Mouse (Mus musculus) cerebellum, postnatal 10 days (tissue): ENCODE measurements around the gene Mpp4.
A peak's percentile ranks its signal among the peaks of the same experiment; 100 is the strongest.

Experiments used
- DNase-seq, 2 experiments: peaks; one replicate each; pipeline ENCODE4 v3.0.0; 2021; ENCODE audit warnings: mixed read lengths in 2 of 2

The Mpp4 gene

DNA sequence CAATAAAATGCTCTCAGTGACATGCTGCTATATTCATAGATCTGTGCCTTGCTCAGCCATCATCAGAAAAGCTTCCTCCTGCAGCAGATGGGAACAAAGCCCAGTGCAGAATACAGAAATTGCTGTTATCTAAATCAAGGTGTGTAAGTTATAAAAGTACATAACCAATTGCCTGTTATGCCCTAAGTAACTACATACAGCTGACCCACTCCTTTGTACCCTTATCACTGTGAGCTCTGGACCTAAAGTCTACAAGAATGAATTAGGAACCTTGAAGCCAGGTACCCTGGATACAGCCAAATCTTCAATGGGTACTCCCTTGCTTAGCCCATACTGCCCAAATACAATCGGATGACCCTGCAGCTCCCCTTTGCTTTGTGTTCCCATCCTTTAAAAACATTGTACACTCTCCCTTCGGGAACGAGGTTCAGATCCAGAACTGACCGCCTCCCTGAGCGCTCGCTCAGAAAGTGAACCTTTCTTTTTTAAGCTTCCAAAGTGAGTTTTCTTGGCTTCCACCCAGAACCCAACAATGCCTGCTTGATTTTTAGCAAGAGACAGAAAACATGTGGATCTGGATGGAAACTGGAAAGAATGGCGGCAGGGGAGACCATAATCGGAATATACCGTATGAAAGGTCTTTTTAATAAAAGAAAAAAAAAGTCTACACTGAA, 3.2 kb upstream of the Mpp4 start:
- DNase-seq, result no peak

DNA sequence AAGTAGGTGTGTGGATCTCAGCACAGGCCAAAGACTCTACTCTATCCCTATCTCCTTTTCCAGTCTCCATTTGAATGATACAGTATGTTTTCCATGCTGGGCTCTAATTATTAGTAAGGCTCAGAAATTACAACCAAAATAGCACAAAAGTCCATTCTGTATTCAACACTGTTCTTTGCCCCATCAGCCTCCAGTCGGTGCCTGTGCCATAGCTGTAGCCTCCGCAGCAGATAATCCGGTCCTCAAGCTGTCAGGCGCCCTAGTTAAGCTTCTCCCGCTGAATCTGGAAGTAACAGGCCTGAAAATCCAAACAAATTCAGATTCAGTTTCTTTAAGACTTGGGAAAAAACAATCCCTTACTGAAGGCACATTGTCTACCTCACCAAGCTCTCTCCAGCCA, 729 bp upstream of the Mpp4 start:
- no peak for DNase-seq

DNA sequence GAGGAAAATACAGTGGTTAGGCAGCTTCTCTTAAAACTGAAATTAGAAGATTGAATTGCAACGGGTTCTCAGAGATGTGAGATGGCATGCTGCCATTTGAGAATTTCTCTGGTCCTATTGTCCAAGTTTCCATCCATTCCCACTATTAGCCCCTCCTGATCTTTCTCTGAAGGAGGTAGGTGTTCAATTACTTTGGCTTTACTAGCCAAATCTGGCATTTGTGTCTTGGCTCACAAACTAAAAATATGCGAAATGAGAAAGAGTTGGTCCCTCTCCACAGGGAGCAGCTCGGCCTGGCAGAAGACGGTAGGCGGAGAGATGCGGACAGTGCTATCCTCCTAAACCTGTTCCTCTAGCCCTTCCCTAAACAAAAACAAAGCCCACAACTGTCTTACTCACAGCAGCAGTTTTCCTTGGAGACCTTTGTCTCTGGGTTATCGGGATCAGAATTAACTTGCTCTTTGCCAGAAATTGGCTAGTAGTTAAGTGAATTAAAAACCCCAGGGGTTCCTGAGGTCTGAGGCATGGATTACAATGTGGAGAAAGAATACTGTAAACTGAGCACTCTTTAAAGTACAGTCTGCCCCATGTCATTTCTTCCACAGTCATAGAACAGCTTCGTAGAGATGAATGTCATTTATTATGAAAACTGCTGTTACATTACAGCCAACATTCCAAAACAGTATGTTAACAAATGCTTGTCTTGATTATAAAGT, 722 bp downstream of the Mpp4 start:
- peak; percentile 26 to 44 for DNase-seq

DNA sequence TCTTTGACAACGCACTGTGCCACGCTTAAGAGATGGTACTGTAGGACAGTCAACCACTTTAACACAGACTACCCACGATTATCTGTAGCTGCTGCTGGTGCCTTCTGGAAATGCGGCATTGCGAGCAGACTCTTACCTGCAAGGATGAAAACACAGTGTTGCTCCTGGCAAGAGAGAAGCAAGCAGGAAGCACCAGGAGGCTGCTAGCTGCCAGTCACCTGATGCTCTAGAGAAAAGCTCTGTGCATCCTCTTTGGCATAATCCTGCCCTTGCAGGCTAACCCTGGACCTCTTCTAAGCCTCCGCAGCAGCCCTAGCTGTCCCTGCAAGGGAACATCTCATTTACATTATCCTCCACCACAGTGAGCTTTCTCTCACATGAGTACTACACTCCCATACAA, 1.8 kb downstream of the Mpp4 start:
- DNase-seq, result no peak

DNA sequence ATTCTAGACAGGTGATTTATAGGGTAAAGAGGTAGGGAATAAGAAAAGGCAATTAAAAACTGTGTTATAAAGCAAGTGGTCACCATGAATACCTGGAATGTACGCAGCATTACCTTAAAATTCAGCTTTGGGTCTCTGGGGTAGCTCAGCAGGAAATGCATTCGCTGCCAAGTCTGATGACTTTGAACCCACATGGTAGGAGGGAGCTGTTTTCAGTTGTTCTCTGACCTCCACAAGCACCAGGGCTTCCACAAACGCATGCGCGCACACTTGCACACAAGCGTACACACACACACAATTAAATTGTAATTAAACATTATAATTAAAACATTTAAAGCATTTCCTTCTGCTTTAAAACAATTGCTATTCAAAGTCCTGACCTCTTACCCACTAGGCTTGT, 2.3 kb downstream of the Mpp4 start:
- no peak for DNase-seq

DNA sequence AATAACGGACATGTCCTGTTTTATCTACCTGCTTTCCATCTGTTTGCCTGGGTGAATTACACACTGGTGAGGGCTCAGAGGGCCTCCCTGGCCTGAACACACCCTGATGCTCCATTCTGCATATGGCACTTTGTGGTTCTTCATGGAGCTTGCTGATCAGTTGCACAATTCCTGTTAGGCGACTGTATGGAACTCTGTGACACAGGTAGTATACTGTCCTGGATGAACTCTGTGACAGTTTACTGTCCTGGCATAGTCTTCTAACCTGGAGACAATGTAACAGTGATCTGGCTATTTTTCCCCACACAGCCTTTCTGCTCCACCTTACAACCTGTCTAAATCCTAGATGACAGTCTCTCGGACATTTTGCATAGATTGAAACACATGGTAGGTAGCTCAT, 4.1 kb downstream of the Mpp4 start:
- DNase-seq, result no peak

DNA sequence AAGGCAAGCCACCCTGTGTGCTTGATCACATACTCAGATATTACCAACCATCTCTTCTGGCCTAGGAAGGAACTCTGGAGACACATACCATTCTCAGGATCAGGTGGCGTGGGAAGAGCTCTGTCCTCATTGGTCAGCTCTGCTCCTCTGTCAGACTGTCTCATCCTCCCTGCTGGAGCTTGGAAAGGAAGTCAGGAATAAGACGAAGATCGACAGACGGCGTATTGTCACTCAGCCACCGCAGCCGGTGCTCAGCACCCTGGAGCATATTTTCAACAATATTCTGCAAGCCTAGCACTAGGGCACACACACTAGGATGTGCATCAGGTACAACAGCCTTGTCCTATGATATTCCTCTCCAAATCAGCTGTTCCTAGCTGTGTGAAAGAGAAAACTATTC, 4.7 kb downstream of the Mpp4 start:
- DNase-seq, result peak; percentile 26 to 43

DNA sequence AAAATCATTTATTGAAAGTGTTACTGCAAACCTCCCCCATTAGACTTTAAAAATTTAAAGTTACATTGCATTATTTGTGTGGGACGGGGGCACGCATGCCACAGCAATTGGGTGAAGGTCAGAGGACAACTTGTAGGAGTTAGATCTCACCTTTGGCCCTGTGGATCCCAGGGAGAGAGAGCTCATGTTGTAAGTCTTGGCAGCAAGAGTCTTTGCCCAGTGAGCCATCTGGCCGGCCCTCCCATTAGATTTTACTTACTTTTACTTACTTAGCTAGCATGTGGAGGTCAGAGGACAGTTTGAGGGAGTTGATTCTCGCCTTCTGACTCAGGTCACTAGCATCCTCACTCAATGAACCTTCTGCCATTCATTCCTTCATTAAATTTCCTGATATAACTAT, 5.3 kb downstream of the Mpp4 start:
- DNase-seq, result no peak

DNA sequence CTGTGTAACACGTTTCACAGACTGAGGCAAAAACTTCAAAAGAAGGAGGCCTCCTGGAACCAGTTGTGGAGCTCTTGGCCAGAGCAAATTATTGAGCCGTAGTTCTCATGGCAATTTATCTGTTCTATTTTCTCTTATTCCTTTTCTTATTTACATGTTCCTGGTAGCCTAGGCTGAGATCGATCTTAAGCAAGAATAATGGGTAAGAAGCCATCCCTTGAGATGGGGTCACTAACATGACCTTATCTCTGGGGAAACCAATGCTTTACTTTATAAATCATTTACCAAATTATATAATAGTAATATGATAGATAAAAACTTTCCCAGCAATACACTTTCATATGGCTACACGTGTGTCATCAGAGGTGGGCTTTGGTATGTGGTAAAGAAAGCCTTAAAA, 10.8 kb downstream of the Mpp4 start:
- DNase-seq, result no peak

DNA sequence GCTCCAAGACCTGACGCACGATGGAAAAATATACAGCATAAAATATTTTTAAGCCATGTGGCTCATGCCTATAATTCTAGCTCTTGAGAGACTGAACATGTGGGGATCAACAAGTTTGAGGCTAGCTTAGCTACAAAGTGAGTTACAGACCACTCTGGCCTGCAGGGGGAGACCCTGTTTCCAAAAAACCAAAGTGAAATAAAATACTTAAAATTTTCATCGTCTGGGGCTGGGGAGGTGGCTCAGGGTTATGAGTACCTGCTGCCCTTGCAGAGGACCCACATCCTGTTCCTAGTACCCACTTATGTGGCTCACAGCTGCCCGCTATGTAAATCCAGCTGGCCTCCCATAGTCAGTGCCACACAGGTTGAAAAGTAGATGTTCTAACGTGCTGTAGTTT, 12.6 kb downstream of the Mpp4 start:
- no peak for DNase-seq

DNA sequence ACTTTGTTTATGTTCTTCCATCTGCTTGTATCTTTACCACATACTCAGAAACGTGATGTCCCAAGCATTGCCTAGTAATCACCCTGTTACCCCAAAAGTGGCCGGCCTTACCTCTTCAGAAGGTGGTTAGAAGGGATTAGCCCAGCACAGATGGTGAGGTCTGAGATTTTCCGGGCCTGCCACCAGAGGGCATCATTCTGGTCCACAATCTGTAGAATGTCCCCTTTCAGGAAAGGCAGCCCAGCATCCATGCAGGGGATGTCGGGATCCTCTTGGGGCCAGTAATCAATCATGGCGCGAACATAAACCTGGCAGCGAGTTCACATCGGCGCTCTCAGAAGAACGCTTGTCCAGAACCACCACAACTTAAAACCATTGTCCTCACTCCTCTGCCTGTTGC, 18.6 kb downstream of the Mpp4 start:
- DNase-seq, result peak; percentile 52 to 56

DNA sequence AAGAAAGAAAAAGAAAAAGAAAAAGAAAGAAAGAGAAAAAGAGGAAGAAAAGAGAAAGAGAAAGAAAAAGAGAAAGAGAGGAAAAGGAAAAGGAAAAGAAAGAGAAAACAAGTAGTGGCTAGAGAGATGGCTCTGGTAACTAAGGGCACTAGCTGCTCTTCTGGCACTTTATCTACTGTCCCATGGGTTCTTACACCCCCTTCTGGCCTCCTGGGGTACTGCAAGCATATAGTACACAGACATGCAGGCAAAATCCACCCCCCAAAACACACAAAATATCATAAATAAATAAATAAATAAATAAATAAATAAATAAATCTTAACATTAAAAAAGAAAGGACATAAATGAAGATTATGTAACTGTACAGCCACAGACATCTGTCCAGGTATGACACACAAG, 20.4 kb downstream of the Mpp4 start:
- peak; percentile 74 to 80 for DNase-seq

DNA sequence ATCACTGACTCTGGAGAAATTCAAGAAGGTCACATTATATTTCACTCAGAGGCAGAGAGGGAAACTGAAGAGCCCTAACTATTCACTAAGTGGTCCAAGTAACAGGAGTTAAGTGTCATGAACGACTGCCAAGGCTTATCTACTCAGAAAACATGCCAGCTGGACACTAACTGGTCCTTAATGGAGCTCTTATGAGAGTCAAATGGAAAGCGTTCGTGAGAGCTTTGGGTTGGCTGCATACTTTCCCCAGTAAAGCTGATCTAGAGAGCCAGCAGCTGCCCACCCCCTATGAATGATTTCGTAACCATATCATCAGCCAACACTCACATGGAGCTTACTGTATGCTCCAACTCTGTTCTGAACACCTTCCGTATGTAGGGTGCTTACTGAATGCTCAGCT, 28.8 kb downstream of the Mpp4 start:
- no peak for DNase-seq

DNA sequence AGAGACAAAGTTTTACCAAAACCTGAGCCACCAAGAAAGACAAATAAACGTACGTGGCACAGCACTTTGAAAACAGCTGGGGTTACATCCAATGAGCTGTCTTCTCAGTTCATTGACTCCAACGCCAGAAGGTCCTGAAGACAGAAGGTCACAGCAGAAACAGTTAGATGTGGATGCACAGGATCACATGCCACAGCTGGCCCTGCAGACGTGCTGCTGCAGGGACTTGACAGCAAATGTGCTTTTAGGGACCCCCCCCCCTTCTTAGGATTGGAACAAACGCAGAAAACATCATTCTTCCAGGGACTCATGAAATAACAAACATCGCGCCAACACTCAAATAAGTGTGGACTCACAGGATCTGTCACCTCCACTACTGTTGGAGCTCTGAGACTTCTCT, 34.3 kb downstream of the Mpp4 start:
- no peak for DNase-seq

DNA sequence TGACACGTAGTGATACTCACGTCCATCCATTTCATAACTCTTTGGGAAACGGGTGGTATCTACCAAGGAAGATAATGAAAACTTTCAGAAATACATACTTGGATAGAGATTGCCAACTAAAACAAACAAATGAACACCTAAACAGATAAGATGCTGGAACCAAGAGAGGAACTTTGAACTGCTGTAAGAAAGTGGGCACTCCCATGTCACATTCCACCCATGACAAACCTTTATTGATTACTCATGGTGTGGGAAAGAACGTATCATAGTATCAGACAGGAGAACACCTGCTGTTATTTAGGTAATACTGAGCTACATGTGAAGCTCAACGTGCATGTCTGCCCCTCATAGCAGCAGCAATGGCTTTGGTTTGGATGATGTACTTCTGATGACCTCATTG, 37.6 kb downstream of the Mpp4 start:
- no peak for DNase-seq

DNA sequence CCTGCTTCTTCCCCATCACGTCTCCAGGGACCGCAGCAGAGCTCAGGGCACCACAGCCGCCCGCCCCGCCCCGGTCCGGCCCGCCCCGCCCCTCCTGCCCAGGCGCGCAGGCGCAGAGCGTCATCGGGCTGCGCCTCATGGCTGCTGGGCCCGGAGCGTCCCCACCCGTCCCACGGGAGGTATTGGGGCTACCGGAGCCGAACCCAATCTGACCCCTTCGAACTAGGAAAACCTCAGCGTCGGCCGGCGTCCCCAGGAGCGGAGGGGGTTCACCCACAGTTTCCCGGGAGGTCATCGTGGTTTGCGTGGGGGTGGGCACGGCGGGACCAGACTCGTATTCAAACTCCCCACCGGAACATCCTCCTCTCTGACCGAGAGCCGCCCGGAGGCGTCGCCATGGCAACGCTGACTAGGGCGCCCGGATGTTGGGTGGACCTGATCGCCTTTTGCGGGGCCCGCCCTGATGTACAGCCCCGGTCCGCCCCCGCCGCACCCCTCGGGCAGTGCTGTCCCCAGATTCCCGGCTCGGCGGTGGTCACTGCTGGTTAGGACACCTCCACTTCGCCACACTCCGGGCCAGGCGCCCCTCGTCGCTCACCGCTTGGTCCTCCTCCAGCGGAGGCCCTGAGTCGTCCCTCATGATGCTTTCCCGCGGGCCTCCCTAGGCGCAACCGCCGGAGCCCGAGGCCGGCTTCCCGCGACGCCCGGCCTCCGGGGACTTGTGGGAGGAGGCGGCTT, 43.3 kb downstream of the Mpp4 start, which contains the start of gene Tmem237:
Gene Tmem237, minus strand, starts transcription at position 689 of the 738 bp plus-strand sequence.
- DNase-seq, result peak; percentile 94 to 96

DNA sequence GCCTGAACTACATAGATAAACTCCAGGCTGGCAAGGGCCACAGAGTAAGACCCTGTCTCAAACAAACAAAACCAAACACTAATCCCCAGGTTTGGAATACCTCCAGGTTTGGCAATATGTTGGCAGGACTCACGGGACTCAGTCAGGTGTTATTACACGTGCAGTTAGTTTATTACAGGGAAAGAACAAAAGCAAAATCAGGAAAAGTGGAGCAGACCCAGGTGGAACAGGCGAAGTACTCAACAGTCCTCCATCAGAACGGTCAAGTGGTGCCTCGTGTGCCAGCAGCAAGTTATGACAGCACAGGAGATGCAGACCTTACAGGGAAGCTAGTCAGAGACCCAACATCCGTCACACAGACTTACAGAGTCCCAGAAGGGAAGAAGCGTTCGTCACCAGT, 52.7 kb downstream of the Mpp4 start:
- DNase-seq, result peak in 1 of 2 experiments; percentile 6

DNA sequence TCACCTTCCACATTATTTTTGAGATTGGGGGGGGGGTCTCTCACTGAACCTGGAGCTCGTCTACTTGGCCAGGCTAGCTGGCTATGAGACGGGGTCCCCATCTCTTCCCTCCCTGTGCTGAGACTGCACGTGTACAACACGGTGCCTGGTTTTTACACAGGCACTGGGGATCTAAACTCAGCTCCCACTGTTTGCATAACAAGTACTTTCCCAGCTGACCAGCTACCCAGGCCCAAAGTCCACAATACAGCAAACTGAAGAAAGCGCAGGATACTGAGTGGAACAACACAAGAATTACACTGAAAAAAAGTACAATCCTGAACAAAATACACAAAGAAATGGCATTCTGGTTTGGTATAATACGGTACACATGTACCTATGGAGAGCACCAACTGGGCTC, 61.1 kb downstream of the Mpp4 start:
- DNase-seq, result no peak

DNA sequence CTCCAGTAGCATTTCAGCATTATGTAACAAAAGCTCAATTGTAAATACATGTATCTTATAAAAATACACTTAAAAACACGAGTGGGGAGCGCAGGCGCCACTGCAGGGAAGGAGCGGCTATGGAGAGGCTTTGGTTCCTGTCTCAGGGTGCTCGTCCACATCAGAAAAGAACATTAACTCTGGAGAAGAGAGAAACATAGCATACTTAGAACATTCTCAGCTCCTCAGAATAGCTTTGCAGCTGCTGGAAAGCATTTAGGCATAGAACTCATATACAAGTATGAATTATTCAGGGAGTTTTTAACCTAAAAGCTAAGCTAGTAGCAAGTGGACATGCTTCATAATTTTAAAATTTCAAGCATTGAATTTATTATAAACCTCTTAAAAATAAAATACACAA, 62.2 kb downstream of the Mpp4 start:
- DNase-seq, result no peak

DNA sequence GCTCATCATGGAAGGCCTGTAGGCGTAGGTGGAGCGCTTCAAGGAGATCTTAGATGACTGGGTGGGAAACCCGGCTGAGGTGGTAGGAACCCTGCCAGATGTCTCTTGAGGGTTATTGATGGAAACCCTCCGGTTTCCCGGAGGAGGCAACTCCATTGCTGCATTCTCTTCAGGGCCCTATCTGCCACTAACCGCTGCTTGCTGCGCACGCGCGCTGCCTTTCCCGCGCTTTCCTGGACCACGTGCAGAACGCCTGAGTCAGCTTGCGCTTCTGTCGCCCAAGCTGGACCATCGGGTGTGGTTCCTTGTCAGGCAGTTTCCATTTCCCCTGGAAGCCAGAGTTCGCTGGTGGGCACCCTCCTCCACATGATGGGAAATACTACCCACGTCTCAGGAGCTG, 68.5 kb downstream of the Mpp4 start, which contains the start of gene C2cd6:
Gene C2cd6, minus strand, starts transcription at position 196 of the 400 bp plus-strand sequence.
- DNase-seq, result no peak
